Comparison of ENCODE assay signal across 24 mouse cellular contexts in genomic region chr1:138924282-138924681, GRCm38 (mm10). TPM values are rescaled to one million over a fixed set of nuclear protein-coding genes. Genes with fewer than 3 reads are reported as not detected.
A peak's percentile ranks its signal among the peaks of the same experiment; 100 is the strongest.
DNase-seq lines count a peak whose midpoint lies in the region; ATAC-seq and TF ChIP-seq lines count a peak whose summit lies in the region.
"Had no signal": no experiment of that assay in that cellular context is flagged by ENCODE, and none has a peak within 500 bp of the region (broad histone marks: within the 10 kb centered on the region; RNA-seq: fewer than 3 reads in every experiment).

No protein-coding gene starts in this region.

- WGBS in liver, embryonic 11.5 days, result 69% methylated on average over 2 of the region's 2 CpGs
- WGBS in liver, embryonic 14.5 days (ENCODE audit: insufficient replicate concordance), result 58% methylated on average over 2 of the region's 2 CpGs
- WGBS in liver, postnatal 0 days (ENCODE audit: insufficient replicate concordance), result 59% methylated on average over 2 of the region's 2 CpGs

- TF ChIP-seq EP300 in liver, embryonic 14.5 days (IDR thresholded peaks at IDR 0.05; ENCODE audit: low read depth), result no peak
- TF ChIP-seq EP300 in liver, postnatal 0 days (IDR thresholded peaks at IDR 0.05; ENCODE audit: low read depth), result no peak

- H3K4me1 ChIP-seq in liver, embryonic 11.5 days (replicated peaks; ENCODE audit: control insufficient read depth, insufficient read depth, low read length), result peaks cover 4% of the 10 kb centered on the region; the same call in 1 of the 2 replicates
- H3K4me1 ChIP-seq in liver, embryonic 14.5 days (replicated peaks; ENCODE audit: control insufficient read depth in 2 of 2, insufficient read depth in 2 of 2, low read length in 1 of 2), result peaks cover 0 to 9% of the 10 kb centered on the region in 2 experiments; a peak in 3 of 4 replicates
- H3K4me1 ChIP-seq in liver, postnatal 0 days (ENCODE audit: insufficient read depth), result peaks cover 7% of the 10 kb centered on the region
- H3K4me1 ChIP-seq: forebrain, embryonic 10.5 days; forebrain, embryonic 13.5 days; hindbrain, embryonic 12.5 days; hindbrain, embryonic 15.5 days had no signal

- ATAC-seq in liver, embryonic 11.5 days (replicated peaks; ENCODE audit: low FRiP score), result peak; percentile 48; the same call in 1 of the 2 replicates
- no peak for ATAC-seq in liver, embryonic 14.5 days (ENCODE audit: insufficient read depth)
- peak; percentile 53 for ATAC-seq in liver, postnatal 0 days
- ATAC-seq: activated CD4-positive, CD25-positive, alpha-beta regulatory T cell, adult 4 months; forebrain, embryonic 13.5 days; forebrain, postnatal 0 days had no signal

- no peaks in the 10 kb centered on the region for H3K36me3 ChIP-seq in liver, embryonic 11.5 days (ENCODE audit: control insufficient read depth, insufficient read depth, low read length)
- H3K36me3 ChIP-seq in liver, embryonic 14.5 days (replicated peaks; ENCODE audit: control insufficient read depth, insufficient read depth, low read depth), result no peaks in the 10 kb centered on the region
- no peaks in the 10 kb centered on the region for H3K36me3 ChIP-seq in liver, postnatal 0 days (replicated peaks; ENCODE audit: insufficient read depth, low read length)
- H3K36me3 ChIP-seq: forebrain, embryonic 10.5 days; heart, embryonic 10.5 days; heart, embryonic 13.5 days; hindbrain, embryonic 12.5 days; hindbrain, embryonic 15.5 days had no signal

- no peak for TF ChIP-seq CTCF in liver, embryonic 14.5 days (IDR thresholded peaks at IDR 0.05; ENCODE audit: low read depth)
- no peak for TF ChIP-seq CTCF in liver, postnatal 0 days (IDR thresholded peaks at IDR 0.05; ENCODE audit: low read depth)

- no peak overlapping the region for H3K4me3 ChIP-seq in liver, embryonic 11.5 days (ENCODE audit: low read depth, low read length)
- no peak overlapping the region for H3K4me3 ChIP-seq in liver, embryonic 14.5 days (ENCODE audit: insufficient read depth in 1 of 2, low read depth in 2 of 2, low read length in 2 of 2)
- no peak overlapping the region for H3K4me3 ChIP-seq in liver, postnatal 0 days (ENCODE audit: low read depth, low read length)
- H3K4me3 ChIP-seq: forebrain, embryonic 10.5 days; forebrain, embryonic 13.5 days; gastrocnemius, adult 2 months; heart, adult 2 months; heart, embryonic 10.5 days; heart, embryonic 13.5 days; hindbrain, embryonic 12.5 days; hindbrain, embryonic 15.5 days had no signal

- no peak overlapping the region for H3K27ac ChIP-seq in liver, embryonic 11.5 days (ENCODE audit: low read depth, low read length)
- H3K27ac ChIP-seq in liver, embryonic 14.5 days, result no peak overlapping the region
- H3K27ac ChIP-seq in liver, postnatal 0 days (ENCODE audit: low read depth), result no peak overlapping the region
- H3K27ac ChIP-seq: forebrain, embryonic 10.5 days; forebrain, embryonic 13.5 days; gastrocnemius, adult 2 months; heart, embryonic 10.5 days; heart, embryonic 13.5 days; hindbrain, embryonic 12.5 days; hindbrain, embryonic 15.5 days had no signal

- H3K4me2 ChIP-seq in liver, embryonic 11.5 days, result no peak overlapping the region
- H3K4me2 ChIP-seq in liver, embryonic 14.5 days (ENCODE audit: low read depth), result no peak overlapping the region
- no peak overlapping the region for H3K4me2 ChIP-seq in liver, postnatal 0 days (ENCODE audit: low read depth, low read length)
- H3K4me2 ChIP-seq: forebrain, embryonic 13.5 days; heart, embryonic 13.5 days; hindbrain, embryonic 12.5 days; hindbrain, embryonic 15.5 days had no signal

- no peaks in the 10 kb centered on the region for H3K9me3 ChIP-seq in liver, embryonic 11.5 days (ENCODE audit: control insufficient read depth, low read length)
- no peaks in the 10 kb centered on the region for H3K9me3 ChIP-seq in liver, embryonic 14.5 days (ENCODE audit: control insufficient read depth, low read length)
- H3K9me3 ChIP-seq in liver, postnatal 0 days (ENCODE audit: low read length), result no peaks in the 10 kb centered on the region
- H3K9me3 ChIP-seq: forebrain, embryonic 10.5 days; forebrain, embryonic 13.5 days; heart, embryonic 10.5 days; heart, embryonic 13.5 days; hindbrain, embryonic 12.5 days; hindbrain, embryonic 15.5 days had no signal

- H3K9ac ChIP-seq in liver, embryonic 11.5 days (ENCODE audit: low read depth, low read length), result no peak overlapping the region
- H3K9ac ChIP-seq in liver, embryonic 14.5 days (replicated peaks), result no peak overlapping the region
- H3K9ac ChIP-seq in liver, postnatal 0 days (replicated peaks), result no peak overlapping the region
- H3K9ac ChIP-seq: forebrain, embryonic 13.5 days; forebrain, postnatal 0 days; heart, embryonic 13.5 days; hindbrain, embryonic 12.5 days; hindbrain, embryonic 15.5 days had no signal

- H3K27me3 ChIP-seq in liver, embryonic 11.5 days (replicated peaks; ENCODE audit: control insufficient read depth, insufficient read depth, low read length), result no peaks in the 10 kb centered on the region
- H3K27me3 ChIP-seq in liver, embryonic 14.5 days (ENCODE audit: control insufficient read depth, insufficient read depth, low read length), result no peaks in the 10 kb centered on the region
- no peaks in the 10 kb centered on the region for H3K27me3 ChIP-seq in liver, postnatal 0 days (ENCODE audit: insufficient read depth, low read length)
- H3K27me3 ChIP-seq: forebrain, embryonic 13.5 days; heart, embryonic 13.5 days; hindbrain, embryonic 12.5 days; hindbrain, embryonic 15.5 days had no signal

- peak; percentile 82 for DNase-seq in heart, adult 11 months
- DNase-seq in heart, postnatal 14 days, result no peak
- no peak for DNase-seq in liver, embryonic 11.5 days (ENCODE audit: low spot score)
- peak in 2 of 3 experiments; percentile 5 to 16 for DNase-seq in liver, embryonic 14.5 days (ENCODE audit: low read depth in 3 of 3, low spot score in 3 of 3)
- peak; percentile 18 for DNase-seq in liver, postnatal 0 days
- no peak for DNase-seq in lung, postnatal 14 days
- no peak for DNase-seq in gastrocnemius, postnatal 25 days
- DNase-seq in urinary bladder, postnatal 36 days (ENCODE audit: low spot score in 2 of 2), result no peak
- DNase-seq: adrenal gland, adult 8-10 months; adrenal gland, postnatal 25 days; cerebellum, adult 18-20 months; cerebellum, adult 9-10 months; cerebellum, postnatal 14 days; forebrain, postnatal 0 days; gastrocnemius, adult 2 months; gastrocnemius, postnatal 14 days; heart, adult 2 months had no signal

- intact Hi-C loops in heart, postnatal 14 days (cut with DNase I), result no loop called here

RNA-seq across cellular contexts. Expression of gene Dennd1b, which starts 39.0 kb away (rescaled TPM):
- 10 to 100 TPM; 22.2 to 23.5 TPM for total RNA-seq in heart, postnatal 14 days (2021)
- 5.4 and 8.0 TPM in 2 replicates for polyA plus RNA-seq in liver, embryonic 11.5 days (2014; fragmentation: Nextera tagmentation; extraction: Ambion mirVana)
- polyA plus RNA-seq in liver, embryonic 14.5 days (2012; rRNA removed), result 0.62 and 0.78 TPM in 2 replicates
- 2.2 and 2.3 TPM in 2 replicates for polyA plus RNA-seq in liver, embryonic 14.5 days (2014; fragmentation: Nextera tagmentation; extraction: Ambion mirVana)
- 6.5 and 8.4 TPM in 2 replicates for polyA plus RNA-seq in liver, postnatal 0 days (2015; fragmentation: Nextera tagmentation; extraction: Ambion mirVana)
- 10 to 100 TPM; 16.3 to 17.3 TPM for total RNA-seq in gastrocnemius, postnatal 25 days (2021)

Comparison
In these comparisons a context has a peak if more than half of its experiments do, and no peak if none do; other contexts are left out.
1. DNase-seq: peak in heart, adult 11 months (single experiment), liver, embryonic 14.5 days (2 of 3) and liver, postnatal 0 days (single experiment); none in heart, postnatal 14 days (0 of 2), liver, embryonic 11.5 days (single experiment), lung, postnatal 14 days (single experiment), gastrocnemius, postnatal 25 days (single experiment) and urinary bladder, postnatal 36 days (0 of 2).